Mouse (Mus musculus) embryonic fibroblast, embryonic 13.5 days (primary cell): ENCODE data around the gene Sde2.
"Not testable (repeated sequence)": the region's sequence is repeated elsewhere in the genome, so short reads cannot be mapped to it uniquely, and the experiment has no call there.

Source experiments
- CTCF ChIP-seq: IDR thresholded peaks from 2 replicates; pipeline ENCODE4 v1.5.1; 2011; ENCODE audit warnings: mild to moderate bottlenecking, control low read depth, low read length, moderate library complexity, borderline replicate concordance; ENCODE audit not compliant: insufficient read depth
- POLR2A ChIP-seq: IDR thresholded peaks from 2 replicates; pipeline ENCODE4 v1.6.1; 2011; ENCODE audit warnings: low read depth, mild to moderate bottlenecking, control low read depth, low read length, moderate library complexity

DNA sequence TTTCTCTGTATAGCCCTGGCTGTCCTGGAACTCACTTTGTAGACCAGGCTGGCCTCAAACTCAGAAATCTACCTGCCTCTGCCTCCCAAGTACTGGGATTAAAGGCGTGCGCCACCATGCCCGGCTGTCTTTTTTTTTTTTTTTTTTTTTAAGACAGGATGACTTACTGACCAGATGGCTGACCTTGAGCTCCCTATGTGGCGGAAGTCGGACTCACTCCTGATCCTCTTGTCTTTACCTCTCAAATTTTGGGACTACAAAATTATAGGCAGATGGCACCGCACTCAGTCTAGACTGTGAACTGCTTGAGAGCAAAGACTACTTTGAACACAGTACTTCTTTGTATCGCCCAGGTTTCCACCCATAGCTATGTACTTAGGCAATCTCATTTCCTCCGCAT lies 14.5 kb upstream of the Sde2 start:
- not testable (repeated sequence) for TF ChIP-seq CTCF, POLR2A
